Mouse (Mus musculus) right cerebral cortex, adult 18-20 months (tissue): ENCODE measurements around the gene Ube2c.

Experiments
- DNase-seq: peaks from one replicate; pipeline ENCODE4 v3.0.0; 2022; ENCODE audit warnings: mixed read lengths

Gene Ube2c

GRCm38 (mm10) chr2:164762593-164762992 lies 7.1 kb upstream of the Ube2c start:
- no peak for DNase-seq

- DNase-seq: peak; percentile 58
Measured at GRCm38 (mm10) chr2:164765841-164766240, 3.9 kb upstream of the Ube2c start.

- DNase-seq: no peak
Measured at GRCm38 (mm10) chr2:164767812-164768540, 1.7 kb upstream of the Ube2c start.

- no peak for DNase-seq
Measured at GRCm38 (mm10) chr2:164770279-164770678, 581 bp downstream of the Ube2c start.

- DNase-seq: no peak
Measured at GRCm38 (mm10) chr2:164771123-164771522, 1.4 kb downstream of the Ube2c start.

GRCm38 (mm10) chr2:164773229-164773988 lies 3.7 kb downstream of the Ube2c start:
- no peak for DNase-seq

- DNase-seq: no peak
Measured at GRCm38 (mm10) chr2:164773989-164774364, 4.3 kb downstream of the Ube2c start.

GRCm38 (mm10) chr2:164776130-164776529 lies 6.4 kb downstream of the Ube2c start:
- no peak for DNase-seq

- no peak for DNase-seq
Measured at GRCm38 (mm10) chr2:164776801-164777200, 7.1 kb downstream of the Ube2c start.

GRCm38 (mm10) chr2:164777246-164778014 lies 7.7 kb downstream of the Ube2c start:
- no peak for DNase-seq

- DNase-seq: no peak
Measured at GRCm38 (mm10) chr2:164778015-164778287, 8.3 kb downstream of the Ube2c start.

- no peak for DNase-seq
Measured at GRCm38 (mm10) chr2:164778809-164779208, 9.1 kb downstream of the Ube2c start.

GRCm38 (mm10) chr2:164779481-164780086 lies 9.9 kb downstream of the Ube2c start, which contains the start of gene Tnnc2:
TSS of gene Tnnc2 (minus strand) at chr2:164779967.
- no peak for DNase-seq

GRCm38 (mm10) chr2:164781876-164782275 lies 12.2 kb downstream of the Ube2c start:
- no peak for DNase-seq

- no peak for DNase-seq
Measured at GRCm38 (mm10) chr2:164783926-164784581, 14.4 kb downstream of the Ube2c start.

- DNase-seq: no peak
Measured at GRCm38 (mm10) chr2:164784869-164785420, 15.2 kb downstream of the Ube2c start.

GRCm38 (mm10) chr2:164785481-164786387 lies 16.0 kb downstream of the Ube2c start, which contains the start of gene Snx21:
TSS of gene Snx21 (plus strand) at chr2:164785823.
- peak; percentile 92 for DNase-seq

GRCm38 (mm10) chr2:164786388-164786885 lies 16.7 kb downstream of the Ube2c start:
- DNase-seq: no peak

- DNase-seq: no peak
Measured at GRCm38 (mm10) chr2:164787032-164787431, 17.3 kb downstream of the Ube2c start.

- no peak for DNase-seq
Measured at GRCm38 (mm10) chr2:164787779-164788178, 18.1 kb downstream of the Ube2c start.

GRCm38 (mm10) chr2:164788411-164788810 lies 18.7 kb downstream of the Ube2c start:
- DNase-seq: no peak
